Mouse (Mus musculus): ENCODE measurements at regions not wholly inside any gene's neighbourhood (a gene's known extent, or its start where the extent isn't known, plus 50 kb on each side); places are given as distances from the start of the nearest gene placed in this dataset.

- DNase-seq (ENCODE audit: extremely low spot score), result no peak
These were observed 103.0 kb downstream of the Nab1 start for GRCm38 (mm10) chr1:52397460-52397859.

GRCm38 (mm10) chr1:52392933-52393332 lies 107.5 kb downstream of the Nab1 start:
- no peak for DNase-seq (ENCODE audit: extremely low spot score)

GRCm38 (mm10) chr1:52388836-52389235 lies 111.6 kb downstream of the Nab1 start:
- DNase-seq (ENCODE audit: extremely low spot score), result no peak

- DNase-seq (ENCODE audit: extremely low spot score), result no peak
These were observed 112.4 kb downstream of the Nab1 start for GRCm38 (mm10) chr1:52388118-52388517.

- DNase-seq (ENCODE audit: extremely low spot score), result no peak
These were observed 113.4 kb downstream of the Nab1 start for GRCm38 (mm10) chr1:52387062-52387461.

- no peak for DNase-seq (ENCODE audit: extremely low spot score)
These were observed 125.2 kb downstream of the Nab1 start for GRCm38 (mm10) chr1:52375320-52375719.

GRCm38 (mm10) chr1:52374666-52375065 lies 125.8 kb downstream of the Nab1 start:
- no peak for DNase-seq (ENCODE audit: extremely low spot score)

GRCm38 (mm10) chr1:52373817-52374216 lies 126.7 kb downstream of the Nab1 start:
- DNase-seq (ENCODE audit: extremely low spot score), result no peak

- no peak for DNase-seq (ENCODE audit: extremely low spot score)
These were observed 133.4 kb upstream of the Gls start for GRCm38 (mm10) chr1:52366386-52366785.

GRCm38 (mm10) chr1:52363625-52364024 lies 130.6 kb upstream of the Gls start:
- DNase-seq (ENCODE audit: extremely low spot score), result no peak

GRCm38 (mm10) chr1:52362976-52363375 lies 129.9 kb upstream of the Gls start:
- DNase-seq (ENCODE audit: extremely low spot score), result no peak

GRCm38 (mm10) chr1:52354041-52354582 lies 121.1 kb upstream of the Gls start:
- DNase-seq (ENCODE audit: extremely low spot score), result no peak

- DNase-seq (ENCODE audit: extremely low spot score), result no peak
These were observed 109.1 kb upstream of the Gls start for GRCm38 (mm10) chr1:52342127-52342526.

GRCm38 (mm10) chr1:52338704-52339103 lies 105.7 kb upstream of the Gls start:
- DNase-seq (ENCODE audit: extremely low spot score), result no peak

GRCm38 (mm10) chr1:52338243-52338642 lies 105.2 kb upstream of the Gls start:
- no peak for DNase-seq (ENCODE audit: extremely low spot score)

- no peak for DNase-seq (ENCODE audit: extremely low spot score)
These were observed 103.7 kb upstream of the Gls start for GRCm38 (mm10) chr1:52336696-52337095.

GRCm38 (mm10) chr1:52332013-52332412 lies 99.0 kb upstream of the Gls start:
- DNase-seq (ENCODE audit: extremely low spot score), result no peak

- no peak for DNase-seq (ENCODE audit: extremely low spot score)
These were observed 98.4 kb upstream of the Gls start for GRCm38 (mm10) chr1:52331442-52331841.

GRCm38 (mm10) chr1:52330496-52330895 lies 97.5 kb upstream of the Gls start:
- DNase-seq (ENCODE audit: extremely low spot score), result no peak

- DNase-seq (ENCODE audit: extremely low spot score), result no peak
These were observed 95.5 kb upstream of the Gls start for GRCm38 (mm10) chr1:52328507-52328906.

- no peak for DNase-seq (ENCODE audit: extremely low spot score)
These were observed 91.3 kb upstream of the Gls start for GRCm38 (mm10) chr1:52324356-52324755.

GRCm38 (mm10) chr1:52312076-52312633 lies 79.1 kb upstream of the Gls start:
- no peak for DNase-seq (ENCODE audit: extremely low spot score)

- no peak for DNase-seq (ENCODE audit: extremely low spot score)
These were observed 73.9 kb upstream of the Gls start for GRCm38 (mm10) chr1:52306892-52307291.

Measured in embryo, embryonic 9.5 days (tissue).